Mouse (Mus musculus) lung, postnatal 36 days (tissue): Measurements from ENCODE around the gene Alg6.

Source experiments
- DNase-seq: peaks from one replicate; pipeline ENCODE4 v3.0.0; 2022; ENCODE audit warnings: mixed read lengths

The Alg6 gene

DNA sequence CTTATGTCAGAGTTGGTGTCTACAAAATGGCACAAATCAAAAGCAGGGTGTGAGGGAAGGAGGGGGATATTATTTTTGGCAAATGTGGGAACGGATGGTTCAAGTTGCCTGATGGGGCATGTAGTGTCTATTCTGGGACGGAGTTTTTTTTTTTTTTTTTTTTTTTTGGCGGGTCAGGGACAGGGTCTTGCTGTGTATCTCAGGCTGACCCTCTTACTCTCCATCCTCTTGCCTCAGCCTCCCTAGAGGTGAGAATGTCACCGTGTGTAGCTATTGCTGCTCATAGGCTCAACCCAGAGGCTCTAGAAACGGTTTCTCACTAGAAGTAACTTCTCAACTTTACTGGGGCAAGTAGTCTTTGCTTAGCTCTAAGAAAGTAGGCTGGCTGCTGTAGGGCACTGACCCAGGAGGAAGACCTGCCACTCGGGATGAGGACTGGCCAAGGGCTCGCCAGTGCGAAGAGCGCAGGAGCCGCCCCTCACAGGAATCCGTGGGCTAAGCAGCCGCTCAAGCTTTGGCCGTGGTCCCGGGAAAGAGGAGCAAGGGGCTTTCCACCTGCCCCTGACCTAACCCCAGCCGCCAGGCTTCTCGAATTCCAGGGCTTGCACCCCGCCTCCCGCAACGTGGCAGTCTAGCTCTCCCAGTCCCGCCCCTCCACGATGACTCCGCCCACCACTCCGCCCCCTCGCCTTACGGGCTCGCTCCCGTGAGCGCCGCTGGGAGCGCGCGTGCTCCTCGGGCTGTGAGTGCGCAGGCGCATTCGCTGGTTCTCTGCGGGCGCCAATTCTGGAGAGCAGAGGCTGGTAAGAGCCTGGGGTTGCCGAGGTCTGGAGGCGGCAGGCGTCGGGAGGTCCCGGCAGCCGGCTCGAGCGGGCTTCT is at the start of gene Alg6:
Gene Alg6 (plus strand): TSS at position 761 of the 879 bp plus-strand sequence.
- DNase-seq, result peak; percentile 95

DNA sequence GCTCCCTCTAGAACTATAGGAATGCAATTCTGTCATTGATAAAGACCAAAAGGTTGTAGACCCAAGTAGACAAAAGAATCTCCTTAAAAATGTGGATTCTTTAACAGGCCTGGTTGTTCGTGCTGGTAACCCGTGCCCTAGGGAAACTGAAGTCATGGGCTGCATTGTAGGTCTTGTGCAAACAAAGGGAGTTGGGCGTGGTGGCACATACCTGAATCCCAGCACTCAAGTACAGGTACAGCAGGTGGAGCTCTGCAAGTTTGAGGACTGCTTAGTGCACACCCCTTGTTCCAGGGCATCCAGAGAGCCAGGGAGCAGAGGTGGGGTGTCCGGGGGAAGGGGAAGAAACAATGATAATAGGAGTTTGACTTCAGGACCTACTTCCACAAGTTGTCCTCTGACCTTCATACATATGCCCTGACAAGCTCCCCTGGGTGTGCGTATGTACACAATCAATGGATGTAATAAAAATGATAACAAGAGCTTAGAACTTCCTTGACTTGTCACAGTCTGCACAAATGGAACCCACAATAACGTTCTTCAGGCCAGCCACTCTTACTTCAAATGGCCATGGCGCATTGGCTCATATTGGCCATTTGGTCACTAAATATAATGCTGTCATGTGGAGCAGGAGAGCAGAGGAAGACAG is 45.1 kb upstream of the Alg6 start:
- no peak for DNase-seq

DNA sequence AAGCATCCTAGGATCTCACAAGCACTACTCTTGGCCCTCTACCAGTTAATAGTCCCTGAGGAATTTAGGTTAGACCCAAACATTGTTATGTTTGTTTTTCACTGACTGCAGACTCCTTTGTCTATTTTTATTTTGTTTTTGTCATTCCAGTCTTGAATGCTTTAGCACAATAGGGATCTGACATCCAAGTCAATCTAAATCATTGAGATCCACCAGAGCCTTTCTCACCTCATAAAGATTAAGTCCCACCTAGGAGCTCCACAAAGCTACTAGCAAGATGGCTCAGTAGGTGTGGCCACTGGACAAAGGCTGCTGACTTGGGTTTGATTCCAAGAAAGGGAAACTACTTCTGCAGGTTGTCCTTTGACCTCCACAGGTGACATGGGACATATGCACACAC is 40.3 kb upstream of the Alg6 start:
- DNase-seq, result no peak

DNA sequence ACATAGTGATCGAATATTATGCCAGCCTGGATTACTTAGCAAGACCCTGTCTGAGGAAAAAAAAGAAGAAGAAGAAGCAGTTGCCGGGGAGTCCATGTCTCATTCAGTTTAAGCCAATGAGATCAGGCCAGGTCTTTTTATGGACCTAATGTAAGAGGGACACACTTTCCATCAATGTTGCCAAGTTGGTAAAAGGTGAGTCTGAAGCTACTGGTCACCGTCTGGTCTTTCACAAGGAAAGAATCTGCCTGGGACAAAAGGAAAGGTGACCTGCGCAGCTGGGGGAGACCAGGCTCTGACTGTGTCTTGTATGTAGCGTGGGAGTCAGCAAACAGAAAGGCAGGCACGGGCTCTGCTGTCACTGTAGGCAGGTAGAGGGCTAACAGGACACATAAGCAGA is 31.5 kb upstream of the Alg6 start:
- no peak for DNase-seq

DNA sequence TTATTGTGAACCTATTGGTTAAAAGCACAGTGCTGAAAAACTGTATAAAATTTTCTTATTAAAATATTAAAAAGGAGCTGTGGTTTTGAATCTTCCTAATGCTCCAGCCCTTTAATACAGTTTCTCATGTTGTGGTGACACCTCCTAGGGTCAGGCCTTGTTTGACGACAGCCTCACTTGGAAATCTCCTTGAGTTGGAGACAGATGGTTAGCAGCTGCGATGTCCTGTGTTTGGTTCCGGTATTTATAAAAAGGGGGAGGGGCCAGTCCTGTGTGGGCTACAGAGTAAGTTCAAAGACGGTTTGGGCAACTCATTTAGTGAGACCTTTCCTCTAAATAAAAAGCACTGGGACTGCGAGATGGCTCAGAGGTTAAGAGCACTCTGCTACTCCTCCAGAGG is 29.2 kb upstream of the Alg6 start:
- DNase-seq, result no peak

DNA sequence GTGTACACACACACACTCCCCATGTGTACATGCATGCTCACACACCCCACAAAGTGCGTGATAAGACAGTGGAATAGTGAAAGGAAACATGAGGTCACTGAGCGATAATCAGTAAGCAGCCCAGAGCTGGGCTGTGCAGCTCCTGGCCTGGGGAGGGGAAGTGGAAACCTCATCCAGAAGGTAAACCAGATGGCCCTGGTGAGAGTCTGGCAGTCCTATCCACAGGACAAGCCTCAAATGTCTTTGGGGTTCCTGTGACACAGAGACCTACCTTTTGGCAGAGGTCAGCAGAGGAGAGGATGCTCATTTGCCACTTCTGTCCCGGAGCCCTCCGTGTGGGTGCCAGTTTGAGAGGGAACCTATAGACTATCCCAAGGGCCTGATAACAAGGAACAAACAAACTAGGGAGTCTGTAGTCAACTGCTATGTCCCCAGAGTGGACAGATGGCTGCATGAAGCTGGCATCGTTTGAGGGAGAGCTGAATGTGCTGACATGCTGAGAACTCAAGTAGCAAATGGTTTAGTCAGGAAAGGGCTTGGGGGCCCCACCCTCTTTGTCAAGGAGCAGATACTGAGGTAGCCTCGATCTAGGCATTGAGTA is 2.8 kb upstream of the Alg6 start:
- no peak for DNase-seq

DNA sequence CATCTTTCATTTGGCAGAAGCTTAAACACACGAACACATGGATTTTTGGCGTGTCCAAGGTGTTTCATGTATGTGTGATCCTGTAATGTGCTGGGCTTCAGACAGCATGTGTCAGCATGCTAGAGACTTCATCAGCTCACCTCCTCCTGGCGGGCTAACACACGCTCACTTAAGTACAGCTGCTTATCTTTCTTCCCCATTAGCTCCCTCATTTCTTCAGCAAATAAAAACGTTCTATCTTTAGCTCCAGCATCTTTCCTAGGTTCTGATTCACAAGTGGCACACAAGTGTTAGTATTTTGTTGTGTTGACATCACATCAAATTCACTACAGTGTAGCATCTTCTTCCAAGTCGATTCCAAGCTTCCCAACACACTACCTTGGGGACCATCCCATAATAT is 1.5 kb upstream of the Alg6 start:
- no peak for DNase-seq

DNA sequence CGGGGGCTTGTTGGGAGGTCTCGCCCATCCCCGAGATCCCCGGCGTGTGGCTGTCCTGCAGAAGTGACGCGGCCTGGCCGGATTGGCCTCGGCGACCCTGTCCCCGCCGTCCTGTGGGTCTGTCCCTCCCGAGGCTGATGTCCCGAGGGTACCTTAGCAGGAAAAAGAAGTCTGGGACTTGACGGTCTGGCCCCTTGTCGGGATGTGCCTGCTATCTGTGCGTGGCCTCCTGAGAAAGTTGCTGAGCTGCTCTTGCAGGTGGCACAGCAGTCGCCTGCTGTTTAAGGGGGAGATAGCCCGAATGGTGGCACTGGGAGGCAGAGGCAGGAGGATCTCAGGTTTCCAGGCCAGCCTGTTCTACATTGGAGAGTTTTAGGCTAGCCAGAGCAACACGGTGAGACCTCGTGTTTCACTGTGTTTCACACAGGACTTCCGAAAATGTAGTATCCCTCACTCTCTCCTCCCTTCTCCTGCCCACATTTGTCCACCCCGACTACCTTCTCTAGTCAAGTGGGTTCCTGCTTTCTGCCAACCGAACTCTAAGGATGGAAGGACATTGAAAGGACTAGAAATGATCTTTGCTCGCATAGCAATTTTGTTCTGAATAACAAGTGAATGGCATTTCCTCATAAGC is 436 bp downstream of the Alg6 start:
- no peak for DNase-seq

DNA sequence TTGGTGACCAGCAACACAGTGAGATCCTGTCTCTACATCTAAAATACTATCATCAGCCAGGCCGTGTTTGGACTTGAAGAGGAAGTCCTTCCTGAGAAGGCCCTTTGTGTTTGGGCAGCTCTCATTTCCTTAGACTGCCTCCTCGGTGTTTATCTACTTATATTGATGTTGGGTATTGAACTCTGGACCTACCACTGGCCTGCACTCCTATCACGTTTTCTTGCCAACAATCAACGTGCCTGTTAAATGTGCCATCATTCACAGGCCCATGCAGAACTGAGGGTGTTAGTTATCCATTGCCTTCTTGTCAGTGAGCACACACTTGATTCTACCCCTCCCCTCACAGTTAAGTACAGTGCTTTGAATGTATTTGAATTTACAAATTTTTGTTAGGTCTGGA is 2.4 kb downstream of the Alg6 start:
- DNase-seq, result peak; percentile 43

DNA sequence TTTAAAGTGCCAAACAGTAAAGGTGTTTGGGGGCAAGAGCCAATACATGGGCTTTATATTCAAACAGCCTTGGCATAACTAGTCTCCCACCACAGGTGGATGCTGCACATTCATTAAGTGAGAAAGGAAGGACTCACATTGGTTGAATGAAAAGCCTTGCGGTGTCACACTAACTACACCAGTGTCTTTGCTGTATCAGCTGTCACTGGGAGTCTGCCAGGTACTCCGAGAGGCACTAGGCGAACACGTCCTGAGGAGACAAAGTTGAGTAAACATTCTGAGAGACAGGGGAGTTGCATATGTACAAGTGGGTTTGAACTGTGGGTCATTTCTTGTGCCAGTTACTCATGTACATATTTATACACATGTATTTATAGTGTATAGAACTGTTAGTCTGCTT is 8.9 kb downstream of the Alg6 start:
- DNase-seq, result no peak

DNA sequence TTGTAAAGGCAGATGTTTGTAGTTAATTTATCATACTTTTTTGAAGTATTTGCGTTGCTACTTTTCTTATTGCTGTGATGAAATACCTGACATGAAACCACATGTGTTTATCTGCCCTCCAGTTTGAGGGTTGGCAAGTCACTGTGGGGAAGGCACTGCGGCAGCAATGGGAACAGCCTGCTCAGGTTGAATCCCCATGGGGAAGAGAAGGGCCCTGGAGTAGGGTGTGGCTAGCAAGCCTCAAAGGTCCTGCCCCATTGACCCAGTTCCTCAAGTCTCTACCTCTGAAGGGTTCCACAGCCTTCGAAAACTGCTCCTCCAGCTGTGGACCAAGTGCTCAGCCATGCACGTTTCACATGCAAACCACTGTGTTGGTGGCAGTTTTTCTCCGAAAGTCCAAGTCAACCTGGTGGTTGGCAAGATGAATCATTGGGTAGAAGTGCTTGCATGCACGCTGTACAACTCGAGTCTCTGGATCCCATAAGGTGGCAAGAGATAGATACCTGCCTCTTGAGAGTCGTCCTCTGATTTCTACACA is 10.5 kb downstream of the Alg6 start:
- no peak for DNase-seq

DNA sequence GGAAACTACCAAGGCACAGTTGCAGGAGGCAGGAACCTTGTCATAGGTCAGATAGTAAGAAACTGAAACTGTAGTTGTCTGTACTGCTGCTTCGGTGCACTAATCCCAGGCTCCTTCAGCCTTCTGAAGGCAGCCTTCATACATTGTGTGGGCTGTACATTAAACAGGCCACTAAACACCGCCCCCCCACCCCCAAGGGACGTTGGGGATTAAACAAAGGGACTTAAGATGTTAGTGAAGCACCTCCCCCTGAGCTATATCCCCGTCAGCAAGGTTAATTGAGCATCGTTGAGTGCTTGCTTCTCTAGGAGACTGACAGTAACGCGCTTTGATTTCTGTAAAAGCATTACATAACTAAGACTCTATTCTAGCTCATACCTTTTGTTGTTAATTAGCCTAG is 24.4 kb downstream of the Alg6 start:
- DNase-seq, result no peak

DNA sequence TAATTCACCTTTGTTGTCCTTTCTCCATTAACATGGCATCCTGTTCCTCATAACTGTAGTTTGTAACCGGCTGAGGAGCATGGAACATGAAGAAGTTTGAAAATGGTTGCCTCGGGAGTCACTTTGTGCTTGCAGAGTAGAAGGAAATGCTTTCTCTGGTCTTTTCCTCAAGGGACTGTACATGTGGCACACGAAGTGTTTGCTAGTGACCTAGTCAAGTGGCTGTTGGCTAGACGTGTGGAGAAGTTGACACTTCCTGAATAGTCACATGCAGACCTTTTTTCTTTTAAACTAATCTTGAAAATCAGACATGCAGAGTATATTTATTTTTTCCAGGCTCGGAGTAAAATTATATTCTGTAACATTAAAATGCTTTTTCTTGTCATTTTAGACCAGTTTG is 37.0 kb downstream of the Alg6 start:
- DNase-seq, result peak; percentile 41

DNA sequence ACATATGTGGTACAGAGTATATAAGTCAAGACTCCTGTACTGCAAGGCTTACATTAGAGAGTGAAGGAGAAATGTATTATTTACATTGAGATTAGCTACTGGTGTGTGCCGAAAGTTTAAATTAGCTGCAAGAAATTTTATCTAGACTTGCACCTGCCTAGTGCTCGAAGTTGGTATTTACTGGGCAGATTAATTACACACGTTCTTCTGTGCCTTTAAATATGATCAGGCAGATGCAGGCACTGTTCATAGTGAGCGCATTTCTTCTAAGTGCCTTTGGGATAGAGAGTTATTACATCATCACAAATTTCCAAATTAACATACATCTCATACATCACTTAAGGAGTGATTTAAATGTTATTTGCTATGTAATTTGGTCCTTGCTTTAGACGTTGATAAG is 50.8 kb downstream of the Alg6 start:
- no peak for DNase-seq

DNA sequence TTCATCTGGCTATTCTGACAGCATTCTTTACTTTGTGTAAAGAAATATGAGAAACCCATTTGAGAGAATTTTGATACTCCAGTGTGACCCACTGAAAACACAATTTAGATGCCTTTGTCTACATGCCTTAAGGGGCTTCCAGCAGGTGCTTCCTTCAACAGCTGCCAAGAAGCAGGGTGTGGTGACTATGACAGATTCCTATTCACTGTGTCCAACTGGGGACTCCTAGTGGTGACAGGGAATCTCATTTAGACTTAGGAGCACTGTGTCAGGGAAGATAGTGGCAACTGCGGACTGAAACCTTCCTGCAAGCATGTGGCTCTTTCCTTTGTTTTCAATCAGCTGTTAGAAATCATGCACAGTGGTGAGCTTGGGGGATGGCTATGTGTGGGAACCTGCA is 51.3 kb downstream of the Alg6 start:
- DNase-seq, result peak; percentile 65

DNA sequence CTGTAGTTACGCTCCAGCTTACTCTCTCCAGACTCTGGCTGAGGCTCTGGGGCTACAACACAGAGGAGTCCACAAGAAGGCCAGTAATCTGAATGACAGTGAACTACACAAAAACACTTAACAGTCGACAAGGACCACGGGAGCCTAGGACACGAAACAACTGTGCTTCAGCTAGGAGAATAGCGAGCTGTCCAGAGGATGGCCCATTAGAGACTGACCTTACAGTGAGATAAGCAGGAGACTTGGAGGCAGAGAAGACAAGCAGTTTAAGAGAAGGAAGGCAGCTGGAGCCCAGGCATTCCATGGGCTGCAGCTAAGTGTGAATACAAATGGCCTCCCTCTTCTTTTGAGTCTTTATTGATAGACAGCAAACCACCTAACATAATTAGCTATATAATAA is 55.1 kb downstream of the Alg6 start:
- peak; percentile 20 for DNase-seq

DNA sequence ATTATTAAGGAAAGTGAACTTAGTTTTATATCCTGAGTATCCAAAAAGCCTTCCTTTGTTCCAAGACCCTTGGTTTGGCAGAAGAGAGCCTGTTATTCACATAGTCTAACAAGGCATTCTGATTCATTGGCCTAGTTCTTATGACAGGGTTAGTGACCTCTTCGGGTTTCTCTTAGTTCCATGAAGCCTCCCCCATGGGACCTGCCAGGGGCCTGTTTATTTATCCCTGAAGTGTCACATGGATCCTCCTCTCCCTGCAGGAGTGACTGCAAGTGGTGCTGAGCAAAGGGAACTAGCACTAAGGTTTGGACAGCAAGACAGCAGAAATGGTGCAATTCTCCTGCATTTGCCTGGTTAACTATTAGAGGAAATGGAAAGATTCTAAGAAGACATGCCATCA is 57.6 kb downstream of the Alg6 start:
- DNase-seq, result peak; percentile 15

DNA sequence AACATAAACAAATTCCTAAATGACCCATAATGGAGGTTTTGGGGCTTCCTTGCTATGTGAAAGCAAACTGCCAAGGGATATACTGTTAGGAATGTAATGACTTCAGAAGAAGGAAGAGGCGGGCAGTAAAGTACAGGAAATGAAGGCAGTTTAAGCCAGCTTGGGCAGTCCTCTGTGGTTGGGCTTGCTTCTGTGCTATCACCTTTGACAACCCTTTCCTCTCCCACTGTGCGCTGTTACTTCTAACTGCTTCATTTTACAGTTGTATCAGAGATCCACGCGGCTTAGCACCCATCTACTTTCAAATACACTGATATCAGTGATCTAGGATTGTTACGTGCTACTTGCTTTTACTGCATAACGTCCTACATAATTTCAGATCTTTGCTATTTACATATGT is 76.9 kb downstream of the Alg6 start:
- no peak for DNase-seq
